Mouse (Mus musculus): ENCODE results near the gene Auts2. TPM values are rescaled to one million over a fixed set of nuclear protein-coding genes. Genes with fewer than 3 reads are reported as not detected.

The Auts2 gene
- polyA plus RNA-seq, 1 experiment from 2014 or later, result 36.0 TPM

DNA sequence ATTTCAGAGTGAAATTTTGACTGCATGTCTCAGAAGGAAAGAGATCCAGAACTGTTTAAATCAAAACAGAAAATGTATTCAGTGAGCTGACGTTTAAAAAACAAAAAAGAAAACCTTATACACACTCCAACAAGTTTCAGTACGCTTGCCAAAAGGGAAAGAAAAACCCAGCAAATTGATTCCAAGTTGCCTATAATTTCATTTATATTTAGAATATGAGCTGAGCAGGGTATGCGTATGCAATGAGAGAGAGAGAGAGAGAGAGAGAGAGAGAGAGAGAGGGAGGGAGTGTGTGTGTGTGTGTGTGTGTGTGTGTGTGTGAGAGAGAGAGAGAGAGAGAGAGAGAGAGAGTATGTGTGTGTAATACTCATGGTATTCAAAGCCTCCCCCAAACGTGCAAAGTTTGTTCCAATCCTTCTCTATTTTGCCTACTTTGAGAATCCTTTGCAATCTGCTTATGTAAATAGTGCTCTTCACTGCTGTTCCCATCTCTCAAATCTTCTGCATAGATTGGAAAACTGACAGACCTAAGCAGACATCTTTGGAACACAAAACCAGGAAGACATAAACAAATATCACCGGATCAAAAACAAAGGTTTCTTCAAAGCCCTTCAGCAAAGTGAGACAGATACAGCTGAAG, 515.2 kb downstream of the Auts2 start:
- DNase-seq (ENCODE audit: low spot score, missing footprints), result peak; percentile 35
- no peak overlapping the region for H3K9ac ChIP-seq (ENCODE audit: low read length)
- H3K4me3 ChIP-seq (ENCODE audit: low read depth, low read length), result no peak overlapping the region
- ATAC-seq (ENCODE audit: low FRiP score), result no peak
- 88% methylated on average over 5 of the region's 5 CpGs for WGBS
- no peaks in the 10 kb centered on the region for H3K9me3 ChIP-seq (ENCODE audit: control insufficient read depth, low read length)
- H3K4me1 ChIP-seq (ENCODE audit: control insufficient read depth, insufficient read depth, low read length), result no peaks in the 10 kb centered on the region
- H3K27ac ChIP-seq (ENCODE audit: low read depth, low read length), result no peak overlapping the region
- no peak overlapping the region for H3K4me2 ChIP-seq
- H3K36me3 ChIP-seq (ENCODE audit: control insufficient read depth, insufficient read depth, low read length), result no peaks in the 10 kb centered on the region
- H3K27me3 ChIP-seq (ENCODE audit: control insufficient read depth, insufficient read depth, low read length), result no peaks in the 10 kb centered on the region

DNA sequence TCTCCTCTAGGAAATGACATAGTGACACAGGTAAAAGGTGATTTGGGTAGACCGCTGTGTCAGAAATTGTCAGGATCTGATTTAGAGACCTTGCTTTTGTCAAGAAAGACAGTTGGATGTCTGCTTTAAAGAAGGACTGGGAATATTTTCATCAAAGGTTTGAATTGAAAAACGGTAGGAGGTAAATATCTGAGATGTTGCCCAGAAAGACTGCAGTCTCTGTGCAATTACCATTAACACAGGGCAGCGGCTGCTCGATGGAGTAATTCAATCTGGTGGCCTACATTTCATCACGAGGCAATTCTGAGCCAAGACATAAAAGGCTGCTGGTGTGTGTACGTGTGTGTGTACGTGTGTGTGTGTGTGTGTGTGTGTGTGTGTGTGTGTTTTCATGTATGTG, 529.8 kb downstream of the Auts2 start:
- no peaks in the 10 kb centered on the region for H3K4me1 ChIP-seq (ENCODE audit: control insufficient read depth, insufficient read depth, low read length)
- H3K27me3 ChIP-seq (ENCODE audit: control insufficient read depth, insufficient read depth, low read length), result no peaks in the 10 kb centered on the region
- DNase-seq (ENCODE audit: low spot score, missing footprints), result no peak
- H3K9ac ChIP-seq (ENCODE audit: low read length), result no peak overlapping the region
- no peak overlapping the region for H3K4me2 ChIP-seq
- H3K36me3 ChIP-seq (ENCODE audit: control insufficient read depth, insufficient read depth, low read length), result no peaks in the 10 kb centered on the region
- no peaks in the 10 kb centered on the region for H3K9me3 ChIP-seq (ENCODE audit: control insufficient read depth, low read length)
- ATAC-seq (ENCODE audit: low FRiP score), result no peak
- H3K4me3 ChIP-seq (ENCODE audit: low read depth, low read length), result no peak overlapping the region
- H3K27ac ChIP-seq (ENCODE audit: low read depth, low read length), result no peak overlapping the region
- 88% methylated on average over 7 of the region's 7 CpGs for WGBS

DNA sequence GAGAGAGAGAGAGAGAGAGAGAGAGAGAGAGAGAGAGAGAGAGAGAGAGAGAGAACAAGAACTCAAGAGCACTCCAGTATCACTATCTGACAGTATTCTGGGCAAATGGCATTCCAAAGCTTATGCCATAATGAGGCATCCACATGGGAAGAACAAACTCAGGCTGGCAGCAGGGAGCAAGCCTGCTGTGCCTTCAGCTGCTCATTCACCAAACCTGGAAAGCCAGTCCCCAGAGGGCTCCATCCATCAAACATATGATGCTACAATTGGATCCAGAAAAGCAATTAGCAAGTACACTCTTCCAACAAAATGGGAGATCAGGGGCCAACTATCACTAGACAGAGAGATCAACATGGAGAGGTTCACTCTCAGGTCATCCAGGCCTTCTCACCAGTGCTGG, 531.3 kb downstream of the Auts2 start:
- no peak for ATAC-seq (ENCODE audit: low FRiP score)

DNA sequence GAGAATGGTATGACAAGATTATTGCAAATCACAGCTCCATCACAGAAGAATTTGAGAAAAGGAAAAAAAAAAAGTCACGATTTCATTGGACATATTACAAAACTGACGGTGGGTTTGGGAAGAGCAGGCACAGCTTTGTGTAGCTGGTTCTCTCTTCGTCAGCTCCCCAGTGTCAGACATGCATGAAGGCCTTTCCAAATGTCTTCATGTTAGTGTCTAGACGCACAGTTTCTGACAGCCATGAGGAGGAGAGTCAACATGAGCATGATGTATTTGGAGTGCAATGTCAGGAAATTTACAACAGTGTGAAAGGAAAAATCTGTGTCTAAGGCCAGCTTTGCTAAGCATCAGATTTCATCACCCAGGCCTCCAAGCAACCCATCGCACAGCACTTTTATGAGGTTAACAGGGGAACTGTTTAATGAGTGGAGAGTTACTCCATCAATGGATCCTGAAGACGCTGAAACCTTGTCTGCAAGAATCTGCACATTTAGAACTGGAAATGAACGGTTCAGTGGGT, 534.4 kb downstream of the Auts2 start:
- no peaks in the 10 kb centered on the region for H3K36me3 ChIP-seq (ENCODE audit: control insufficient read depth, insufficient read depth, low read length)
- ATAC-seq (ENCODE audit: low FRiP score) (no peak), DNase-seq (ENCODE audit: low spot score, missing footprints) (no peak)
- WGBS, result 80% methylated on average over 7 of the region's 7 CpGs
- no peak overlapping the region for H3K4me3 ChIP-seq (ENCODE audit: low read depth, low read length)
- H3K9me3 ChIP-seq (ENCODE audit: control insufficient read depth, low read length), result no peaks in the 10 kb centered on the region
- H3K4me2 ChIP-seq, result no peak overlapping the region
- no peak overlapping the region for H3K9ac ChIP-seq (ENCODE audit: low read length)
- no peak overlapping the region for H3K27ac ChIP-seq (ENCODE audit: low read depth, low read length)
- no peaks in the 10 kb centered on the region; the same call in 1 of the 2 replicates for H3K4me1 ChIP-seq (ENCODE audit: control insufficient read depth, insufficient read depth, low read length)
- H3K27me3 ChIP-seq (ENCODE audit: control insufficient read depth, insufficient read depth, low read length), result no peaks in the 10 kb centered on the region

More for the DNA sequence above, 531.3 kb downstream of the Auts2 start:
- Histone ChIP-seq H3K27me3 (ENCODE audit: control insufficient read depth, insufficient read depth, low read length) (no peaks in the 10 kb centered on the region), H3K36me3 (ENCODE audit: control insufficient read depth, insufficient read depth, low read length) (no peaks in the 10 kb centered on the region), H3K4me3 (ENCODE audit: low read depth, low read length) (no peak overlapping the region), H3K9me3 (ENCODE audit: control insufficient read depth, low read length) (no peaks in the 10 kb centered on the region), H3K4me2 (no peak overlapping the region), H3K4me1 (ENCODE audit: control insufficient read depth, insufficient read depth, low read length) (no peaks in the 10 kb centered on the region), H3K27ac (ENCODE audit: low read depth, low read length) (no peak overlapping the region), H3K9ac (ENCODE audit: low read length) (no peak overlapping the region)
- DNase-seq (ENCODE audit: low spot score, missing footprints), result no peak

DNA sequence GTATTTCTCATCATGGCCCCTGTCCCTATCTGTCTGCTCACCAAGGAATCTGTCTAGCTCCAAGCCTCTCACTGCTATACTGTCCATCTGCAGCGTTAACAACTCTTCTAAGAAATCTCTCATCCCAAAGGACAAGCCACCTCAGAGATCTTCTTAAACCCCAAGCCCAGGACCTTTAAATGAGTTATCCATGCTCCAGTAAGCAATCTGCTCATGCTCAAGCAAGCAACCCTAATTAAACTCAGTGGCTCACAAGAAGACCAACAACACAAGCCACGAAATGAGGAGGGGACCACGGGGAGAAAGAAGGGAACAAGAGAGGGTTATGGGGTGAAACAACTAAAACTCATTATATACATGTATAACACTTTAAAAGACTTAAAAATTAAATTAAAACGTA, 535.2 kb downstream of the Auts2 start:
- ATAC-seq (ENCODE audit: low FRiP score) (no peak), DNase-seq (ENCODE audit: low spot score, missing footprints) (no peak)
- Histone ChIP-seq H3K9me3 (ENCODE audit: control insufficient read depth, low read length) (no peaks in the 10 kb centered on the region), H3K9ac (ENCODE audit: low read length) (no peak overlapping the region), H3K36me3 (ENCODE audit: control insufficient read depth, insufficient read depth, low read length) (no peaks in the 10 kb centered on the region), H3K4me2 (no peak overlapping the region), H3K27ac (ENCODE audit: low read depth, low read length) (no peak overlapping the region), H3K27me3 (ENCODE audit: control insufficient read depth, insufficient read depth, low read length) (no peaks in the 10 kb centered on the region), H3K4me3 (ENCODE audit: low read depth, low read length) (no peak overlapping the region), H3K4me1 (ENCODE audit: control insufficient read depth, insufficient read depth, low read length) (no peaks in the 10 kb centered on the region; the same call in 1 of the 2 replicates)
- 65% methylated on average over 4 of the region's 4 CpGs for WGBS

DNA sequence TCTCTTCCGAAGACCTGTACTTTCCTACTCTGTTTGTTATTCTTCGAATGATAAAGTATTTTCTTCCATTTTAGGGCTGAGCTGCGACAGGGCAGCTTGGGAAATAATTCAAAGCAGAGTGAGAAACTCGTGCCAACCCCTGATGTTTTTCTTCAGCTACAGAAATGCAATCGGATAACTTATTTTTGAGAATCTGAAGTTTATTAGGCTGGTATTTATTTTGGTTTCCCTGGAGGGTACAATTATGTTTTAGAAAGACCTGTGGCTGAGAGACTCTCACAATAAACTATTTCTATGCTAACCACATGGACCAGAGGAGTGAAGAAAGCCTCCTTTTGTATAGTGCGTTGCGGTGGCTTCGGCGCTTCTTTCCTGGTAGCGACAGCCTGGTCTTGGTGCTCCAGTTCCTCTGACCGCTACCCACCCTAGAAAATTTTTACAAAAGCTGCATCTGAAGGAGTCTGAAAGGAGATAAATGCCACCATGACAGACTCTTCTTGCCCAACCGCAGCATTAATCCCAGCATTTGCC, 550.4 kb downstream of the Auts2 start:
- no peaks in the 10 kb centered on the region for H3K27me3 ChIP-seq (ENCODE audit: control insufficient read depth, insufficient read depth, low read length)

DNA sequence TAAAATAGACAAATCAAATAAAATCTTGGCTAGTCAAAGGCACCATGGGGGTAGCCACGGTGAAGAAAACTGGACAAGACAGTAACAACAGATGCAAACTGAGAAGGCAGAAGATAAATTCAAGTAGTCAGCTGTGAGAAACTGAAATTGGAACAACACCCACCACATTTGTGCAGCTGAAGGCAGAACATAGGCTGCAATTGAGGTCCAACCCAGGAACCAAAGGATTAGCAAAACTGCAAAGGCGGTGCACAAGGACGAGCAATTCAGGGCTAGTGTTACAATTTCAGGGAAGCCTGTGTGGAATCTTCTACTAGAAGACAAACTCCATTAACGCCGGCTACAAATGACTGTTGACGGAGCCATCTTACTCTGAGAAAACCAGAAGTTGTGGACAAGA, 550.9 kb downstream of the Auts2 start:
- H3K9me3 ChIP-seq (ENCODE audit: control insufficient read depth, low read length), result no peaks in the 10 kb centered on the region
- WGBS, result 82% methylated on average over 6 of the region's 6 CpGs
- H3K36me3 ChIP-seq (ENCODE audit: control insufficient read depth, insufficient read depth, low read length), result no peaks in the 10 kb centered on the region
- DNase-seq (ENCODE audit: low spot score, missing footprints), result no peak
- no peak overlapping the region for H3K4me3 ChIP-seq (ENCODE audit: low read depth, low read length)
- H3K27ac ChIP-seq (ENCODE audit: low read depth, low read length), result no peak overlapping the region
- no peak overlapping the region for H3K4me2 ChIP-seq
- no peaks in the 10 kb centered on the region for H3K4me1 ChIP-seq (ENCODE audit: control insufficient read depth, insufficient read depth, low read length)
- no peak overlapping the region for H3K9ac ChIP-seq (ENCODE audit: low read length)
- ATAC-seq (ENCODE audit: low FRiP score), result no peak
- no peaks in the 10 kb centered on the region for H3K27me3 ChIP-seq (ENCODE audit: control insufficient read depth, insufficient read depth, low read length)

More for the DNA sequence above, 550.4 kb downstream of the Auts2 start:
- H3K4me3 ChIP-seq (ENCODE audit: low read depth, low read length), result no peak overlapping the region
- no peaks in the 10 kb centered on the region for H3K4me1 ChIP-seq (ENCODE audit: control insufficient read depth, insufficient read depth, low read length)
- WGBS, result 84% methylated on average over 12 of the region's 12 CpGs
- no peaks in the 10 kb centered on the region for H3K9me3 ChIP-seq (ENCODE audit: control insufficient read depth, low read length)
- DNase-seq (ENCODE audit: low spot score, missing footprints) (no peak), ATAC-seq (ENCODE audit: low FRiP score) (no peak)
- H3K4me2 ChIP-seq, result no peak overlapping the region
- no peak overlapping the region for H3K9ac ChIP-seq (ENCODE audit: low read length)
- H3K27ac ChIP-seq (ENCODE audit: low read depth, low read length), result no peak overlapping the region
- H3K36me3 ChIP-seq (ENCODE audit: control insufficient read depth, insufficient read depth, low read length), result no peaks in the 10 kb centered on the region

DNA sequence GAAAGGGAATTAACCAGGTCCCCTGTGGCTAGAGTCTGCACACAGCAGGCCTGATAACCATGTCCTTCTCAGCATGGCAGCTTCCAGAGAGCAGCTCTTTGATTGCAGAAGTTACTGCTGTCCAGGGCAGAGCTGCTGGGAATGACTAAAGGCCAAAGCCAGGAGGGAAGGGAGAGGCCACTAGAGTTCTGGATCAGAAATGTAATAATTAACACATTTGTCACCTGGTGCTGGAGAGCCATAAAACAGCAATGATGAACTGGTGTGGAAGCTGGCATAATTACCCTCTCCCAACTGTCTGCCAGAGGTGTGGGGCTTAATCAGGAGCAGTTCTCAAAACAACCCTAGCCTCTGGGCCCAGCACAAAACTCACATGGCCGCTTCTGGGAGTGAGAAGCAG, 552.6 kb downstream of the Auts2 start:
- DNase-seq (ENCODE audit: low spot score, missing footprints) (no peak), ATAC-seq (ENCODE audit: low FRiP score) (no peak)
- Histone ChIP-seq H3K27me3 (ENCODE audit: control insufficient read depth, insufficient read depth, low read length) (no peaks in the 10 kb centered on the region), H3K4me1 (ENCODE audit: control insufficient read depth, insufficient read depth, low read length) (no peaks in the 10 kb centered on the region), H3K9me3 (ENCODE audit: control insufficient read depth, low read length) (no peaks in the 10 kb centered on the region), H3K36me3 (ENCODE audit: control insufficient read depth, insufficient read depth, low read length) (no peaks in the 10 kb centered on the region), H3K4me3 (ENCODE audit: low read depth, low read length) (no peak overlapping the region), H3K9ac (ENCODE audit: low read length) (no peak overlapping the region), H3K4me2 (no peak overlapping the region), H3K27ac (ENCODE audit: low read depth, low read length) (no peak overlapping the region)
- 58% methylated on average over 1 of the region's 1 CpGs for WGBS

DNA sequence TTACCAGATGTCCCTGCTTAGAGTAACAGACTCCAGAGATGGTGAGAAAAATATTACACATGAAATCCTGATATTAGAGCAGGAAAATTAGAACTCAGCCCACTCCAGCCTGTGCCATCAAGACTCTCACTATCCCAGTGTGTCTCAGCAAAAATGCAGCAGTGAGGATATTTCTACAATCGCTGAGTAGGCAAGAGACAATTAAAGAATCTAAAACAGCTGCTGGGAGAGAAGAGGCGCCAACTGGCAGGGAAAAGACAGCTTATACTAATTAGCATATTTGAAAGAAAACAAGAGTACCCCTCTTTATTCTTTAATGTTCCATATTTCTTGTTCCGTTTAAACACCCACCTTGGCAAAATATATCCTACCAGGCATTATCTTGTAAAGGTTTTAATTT, 561.7 kb downstream of the Auts2 start:
- Histone ChIP-seq H3K4me2 (no peak overlapping the region), H3K4me1 (ENCODE audit: control insufficient read depth, insufficient read depth, low read length) (no peaks in the 10 kb centered on the region), H3K27me3 (ENCODE audit: control insufficient read depth, insufficient read depth, low read length) (no peaks in the 10 kb centered on the region), H3K36me3 (ENCODE audit: control insufficient read depth, insufficient read depth, low read length) (no peaks in the 10 kb centered on the region), H3K9ac (ENCODE audit: low read length) (no peak overlapping the region), H3K27ac (ENCODE audit: low read depth, low read length) (no peak overlapping the region), H3K4me3 (ENCODE audit: low read depth, low read length) (no peak overlapping the region), H3K9me3 (ENCODE audit: control insufficient read depth, low read length) (no peaks in the 10 kb centered on the region)
- DNase-seq (ENCODE audit: low spot score, missing footprints) (no peak), ATAC-seq (ENCODE audit: low FRiP score) (no peak)
- WGBS, result 78% methylated on average over 3 of the region's 3 CpGs

Data from midbrain, embryonic 11.5 days (tissue).